Mouse (Mus musculus): ENCODE results near the gene Msantd3. TPM values are rescaled to one million over a fixed set of nuclear protein-coding genes. Genes with fewer than 3 reads are reported as not detected.
A peak's percentile ranks its signal among the peaks of the same experiment; 100 is the strongest.

The Msantd3 gene
- total RNA-seq, 4 experiments from 2014 or later, result 15.8 to 22.8 (median 19.3) TPM

DNA sequence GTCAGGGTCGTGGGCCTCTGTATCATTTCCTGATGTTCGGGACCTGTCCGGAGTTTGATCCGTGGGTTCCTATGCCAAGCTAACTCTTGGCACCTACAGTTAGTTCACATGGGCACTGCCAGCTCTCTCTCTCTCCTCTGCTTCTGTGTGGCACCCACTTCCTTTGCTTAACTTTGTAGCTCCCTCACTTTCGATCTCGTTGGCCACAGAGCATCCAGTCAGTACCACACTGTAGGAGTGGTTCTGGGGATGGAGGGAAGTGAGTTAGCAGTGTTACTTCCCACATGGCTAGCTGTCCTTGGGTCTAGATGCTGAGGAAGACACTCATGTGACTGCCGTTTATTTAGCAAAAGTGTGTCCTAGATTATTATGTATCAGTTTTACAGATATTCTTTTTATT lies 14.4 kb downstream of the Msantd3 start:
- no peak for DNase-seq (ENCODE audit: low spot score)

DNA sequence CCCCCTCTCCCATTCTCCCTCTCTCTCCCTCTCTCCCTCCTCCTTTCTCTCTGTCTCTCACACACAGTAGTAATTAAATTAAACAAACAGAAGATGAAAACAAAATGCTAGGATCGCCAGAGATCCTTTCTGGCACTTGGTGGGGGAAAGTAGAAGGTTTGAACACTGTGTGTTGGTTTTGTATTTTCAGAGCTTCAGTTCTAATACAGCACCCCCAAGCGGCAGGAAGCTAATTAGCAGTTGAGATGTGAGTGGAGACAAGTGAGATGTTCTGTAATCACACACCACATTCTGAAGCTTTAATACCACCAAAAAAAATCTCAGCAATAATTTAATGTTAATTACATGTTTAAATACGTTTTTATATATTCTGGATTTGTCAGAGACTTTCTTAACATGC lies 16.0 kb downstream of the Msantd3 start:
- peak; percentile 35 for DNase-seq (ENCODE audit: low spot score)

DNA sequence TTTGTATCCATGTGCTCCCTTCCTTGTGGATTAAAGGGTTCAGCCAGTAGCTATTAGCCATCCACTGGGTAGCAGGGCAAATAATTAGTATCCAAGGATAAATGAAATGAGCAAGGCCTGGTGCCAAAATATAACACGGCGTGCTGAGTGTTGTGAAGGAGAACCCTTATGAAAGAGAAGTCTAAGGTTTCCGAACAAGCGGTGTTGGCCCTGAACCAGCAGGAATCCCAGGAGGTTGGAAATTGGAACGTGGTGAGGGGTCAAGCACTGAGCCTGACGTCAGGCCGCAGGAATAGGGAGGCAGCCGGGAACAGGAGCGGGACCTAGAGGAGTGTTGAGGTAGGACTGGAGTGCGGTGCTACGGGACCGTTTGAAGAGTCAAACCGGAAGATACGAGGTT lies 19.9 kb downstream of the Msantd3 start:
- DNase-seq (ENCODE audit: low spot score), result no peak

DNA sequence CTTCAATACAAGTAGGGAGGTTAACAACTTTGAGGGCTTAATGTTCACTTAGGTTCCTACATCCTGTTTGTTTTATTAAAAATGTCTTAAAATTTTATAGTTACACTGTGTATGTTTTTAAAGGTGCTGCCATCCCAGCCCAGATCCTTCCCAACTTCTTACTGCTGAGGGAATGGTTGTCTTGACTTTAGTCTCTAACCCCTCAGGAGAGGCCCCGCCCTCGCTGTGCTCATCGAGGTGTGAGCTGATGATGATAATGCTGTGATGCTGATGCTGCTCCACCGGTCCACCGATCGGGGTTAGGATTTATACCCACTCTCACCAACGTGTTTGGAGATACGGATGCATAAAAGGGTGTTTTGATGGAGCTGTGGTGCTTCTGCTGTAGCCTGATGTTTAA lies 22.1 kb downstream of the Msantd3 start:
- no peak for DNase-seq (ENCODE audit: low spot score)

DNA sequence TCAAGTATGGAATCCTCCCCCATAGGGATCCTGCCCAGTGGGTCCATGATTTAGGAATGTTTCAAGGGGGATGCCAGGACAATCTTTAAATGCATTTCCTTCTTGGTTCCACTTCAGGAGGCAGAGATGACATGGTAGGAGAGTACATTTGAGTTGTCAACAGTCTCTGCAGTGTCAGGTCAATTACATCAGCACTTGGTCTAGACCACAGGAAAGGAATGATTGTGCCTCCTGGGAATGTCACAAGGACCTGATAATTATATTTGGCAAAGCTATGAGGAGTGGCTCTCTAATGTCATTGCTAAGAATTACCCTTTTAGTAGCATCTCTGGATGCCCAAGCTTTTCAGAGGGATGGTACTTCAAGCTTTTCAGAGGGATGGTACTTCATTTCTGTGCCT lies 25.2 kb downstream of the Msantd3 start:
- no peak for DNase-seq (ENCODE audit: low spot score)

DNA sequence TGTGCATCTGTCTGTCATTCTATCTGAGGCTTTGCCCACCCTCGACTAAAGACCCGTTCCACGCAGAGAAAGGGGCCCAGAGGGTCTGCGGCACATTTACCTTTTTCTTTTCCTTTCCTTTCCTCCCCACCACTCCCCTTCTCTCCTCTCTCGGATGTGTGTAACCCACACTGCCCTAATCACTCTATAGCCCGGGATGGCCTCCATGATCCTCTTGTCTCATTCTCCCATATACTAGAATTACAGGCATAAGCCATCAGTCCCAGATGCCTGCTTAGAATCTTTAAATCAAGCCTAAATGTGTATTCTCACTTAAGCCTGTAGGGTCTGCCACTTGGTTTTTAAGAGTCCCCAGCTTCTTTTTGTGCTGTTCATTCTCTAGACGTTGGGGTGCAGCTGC lies 36.6 kb downstream of the Msantd3 start:
- DNase-seq (ENCODE audit: low spot score), result no peak

DNA sequence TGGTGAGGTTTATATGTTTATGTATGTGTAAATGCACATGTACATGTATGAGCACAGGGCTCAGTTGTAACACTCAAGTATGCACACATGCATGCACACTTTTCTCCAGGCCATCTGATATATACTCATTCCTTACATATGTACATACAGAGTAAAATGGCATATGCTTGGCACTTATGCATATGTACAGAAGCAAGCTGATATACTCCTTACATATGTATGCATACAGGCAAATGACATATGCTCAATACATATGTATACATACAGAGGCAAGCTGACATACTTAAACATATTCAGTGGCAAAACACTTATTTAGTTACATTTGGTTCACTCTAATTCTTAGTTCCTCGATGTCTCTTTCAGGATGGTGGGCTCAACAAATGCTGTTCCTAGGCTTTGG lies 38.1 kb downstream of the Msantd3 start:
- DNase-seq (ENCODE audit: low spot score), result no peak

DNA sequence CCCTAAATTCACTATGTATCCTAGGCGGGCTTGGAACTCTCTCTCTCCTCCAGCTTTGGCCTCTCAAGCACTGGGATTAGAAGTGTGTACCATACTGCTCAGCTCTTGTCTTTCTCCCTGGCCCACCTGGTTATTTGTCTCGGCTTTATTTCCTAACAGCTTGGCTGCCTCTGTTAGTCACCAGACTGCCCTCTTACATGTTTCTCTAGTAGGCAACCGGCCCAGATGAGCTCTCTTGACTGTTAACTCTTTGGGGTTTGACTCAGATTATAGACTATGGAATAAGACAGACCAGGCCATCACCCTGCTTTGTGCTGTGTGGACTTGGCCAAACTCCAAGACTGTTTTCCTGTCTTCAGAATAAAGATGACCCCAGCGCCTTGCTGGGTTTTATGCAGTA lies 38.7 kb downstream of the Msantd3 start:
- peak; percentile 28 for DNase-seq (ENCODE audit: low spot score)

DNA sequence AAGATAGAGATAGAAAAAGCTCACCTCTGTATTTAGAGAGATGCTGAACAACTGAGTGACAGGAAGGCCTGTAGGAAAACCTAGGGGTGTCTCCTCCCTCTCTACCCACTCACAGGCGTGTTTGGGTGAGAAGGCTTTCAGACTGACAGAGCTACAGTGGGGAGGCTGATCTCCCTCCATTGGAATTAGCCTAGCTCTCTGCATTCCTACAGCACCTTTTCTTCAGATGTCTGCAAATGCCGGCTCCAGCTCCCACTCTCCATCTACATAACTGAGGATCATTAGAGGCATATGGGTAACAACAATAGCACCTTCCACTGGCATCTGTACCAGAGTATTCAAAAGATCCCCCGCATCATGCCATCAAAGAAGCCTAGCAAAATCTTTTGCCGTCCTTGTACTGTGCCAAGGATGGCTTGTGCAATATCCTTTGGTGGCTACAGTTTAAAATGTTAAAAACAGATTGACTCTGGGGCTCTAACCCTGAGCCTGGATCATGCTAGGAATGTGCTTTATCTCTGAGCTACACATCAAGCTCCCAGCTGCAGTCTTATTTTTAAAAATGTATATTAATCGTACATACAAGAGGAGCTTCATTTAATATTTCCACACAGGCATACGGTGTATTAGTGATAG lies 39.9 kb downstream of the Msantd3 start:
- DNase-seq (ENCODE audit: low spot score), result no peak

DNA sequence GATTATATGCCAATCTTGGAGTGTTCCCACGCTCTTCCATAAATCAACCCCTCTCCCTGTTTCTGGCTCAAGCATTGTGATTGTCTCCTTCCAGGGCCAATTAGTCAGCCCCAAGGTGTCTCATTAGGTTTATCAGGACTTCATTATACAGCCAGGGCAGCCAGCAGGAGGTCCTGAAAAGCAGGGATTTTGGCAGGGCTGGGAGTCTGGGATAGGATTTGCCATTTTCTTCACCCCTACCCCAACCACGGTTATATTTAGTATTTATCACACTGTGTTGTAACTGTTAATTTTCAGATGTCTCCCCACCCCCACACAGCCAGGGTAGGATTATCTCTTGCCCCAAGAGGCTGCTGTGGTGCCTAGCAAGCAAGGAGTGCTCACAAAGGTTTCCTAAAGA lies 41.5 kb downstream of the Msantd3 start:
- DNase-seq (ENCODE audit: low spot score), result no peak

DNA sequence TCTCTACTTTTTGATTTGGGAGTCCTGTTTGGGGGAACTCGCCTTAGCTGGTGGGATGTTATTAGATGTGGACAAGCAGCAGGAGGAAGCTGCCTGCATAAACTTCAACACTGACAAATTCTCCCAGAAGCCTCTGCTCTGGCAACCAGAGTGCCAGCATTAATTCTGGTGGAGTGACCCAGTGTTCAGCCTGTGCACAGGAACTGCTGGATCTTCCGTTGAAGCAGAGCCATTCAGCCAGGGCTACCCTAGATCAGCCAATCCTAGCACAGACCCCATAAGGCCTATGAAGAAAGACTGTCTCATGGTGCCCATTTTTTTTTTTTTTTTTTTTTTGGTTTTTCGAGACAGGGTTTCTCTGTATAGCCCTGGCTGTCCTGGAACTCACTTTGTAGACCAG lies 42.3 kb downstream of the Msantd3 start:
- DNase-seq (ENCODE audit: low spot score), result no peak

DNA sequence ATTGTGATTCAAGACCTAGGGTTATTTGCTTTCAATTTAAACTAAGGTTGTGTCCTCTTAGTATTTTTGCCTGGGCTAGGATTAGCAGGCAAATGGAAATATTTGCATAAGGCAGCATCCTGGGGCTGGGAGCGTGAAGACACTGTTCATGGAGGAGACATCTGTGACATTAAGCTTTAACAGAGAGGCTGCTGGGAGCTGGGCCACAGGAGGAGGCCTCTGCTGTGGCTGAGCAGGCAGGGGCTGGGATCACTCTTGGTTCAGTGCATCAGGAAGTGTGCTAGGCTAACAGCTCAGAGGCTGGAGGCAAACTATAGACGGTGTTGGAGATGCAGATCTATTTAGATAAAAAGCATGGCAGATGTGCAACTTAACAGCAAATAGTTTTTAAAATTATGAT lies 43.2 kb downstream of the Msantd3 start:
- no peak for DNase-seq (ENCODE audit: low spot score)

DNA sequence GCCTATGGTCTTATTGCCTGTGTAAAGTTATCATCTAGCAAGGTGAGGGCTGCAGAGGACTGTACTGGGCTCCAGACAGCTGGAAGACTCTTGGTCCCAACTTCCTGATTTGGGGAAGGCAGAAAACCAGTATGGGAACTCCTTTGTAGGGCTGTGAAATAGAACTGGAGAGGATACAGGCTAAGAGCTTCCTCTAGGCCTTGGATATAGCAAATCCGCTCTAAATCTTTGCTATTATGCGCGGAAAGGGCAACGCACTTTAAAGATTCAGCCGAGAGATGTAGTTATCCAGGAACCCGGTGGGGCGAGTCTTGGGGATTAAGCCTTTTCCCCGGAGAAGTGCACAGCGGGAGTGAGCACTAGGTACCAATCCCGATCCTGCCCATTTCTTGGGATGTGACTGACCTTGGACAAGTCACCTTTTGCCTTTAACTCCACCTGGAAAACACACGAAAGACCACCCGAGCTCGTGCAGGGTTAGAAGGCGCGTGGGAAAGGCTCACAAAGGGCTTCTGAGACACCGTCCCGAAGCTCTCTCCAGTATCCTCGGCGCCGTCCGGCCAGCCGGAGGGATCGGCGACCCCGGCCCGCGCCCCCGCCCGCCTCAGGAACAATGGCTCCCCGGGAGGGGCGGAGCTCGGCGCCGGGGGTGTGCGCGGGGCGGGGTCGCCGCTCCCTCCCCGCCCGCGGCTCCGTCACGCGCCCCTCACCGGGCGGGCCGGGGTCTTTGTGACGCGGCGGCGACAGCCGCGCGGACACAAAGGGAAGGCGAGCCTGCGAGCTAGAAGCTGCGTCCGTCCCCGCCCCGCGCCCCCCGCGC lies 44.9 kb downstream of the Msantd3 start, which contains the start of gene Tmeff1:
Tmeff1 (plus strand) TSS at position 754 of the 820 bp plus-strand sequence.
- DNase-seq (ENCODE audit: low spot score), result no peak

DNA sequence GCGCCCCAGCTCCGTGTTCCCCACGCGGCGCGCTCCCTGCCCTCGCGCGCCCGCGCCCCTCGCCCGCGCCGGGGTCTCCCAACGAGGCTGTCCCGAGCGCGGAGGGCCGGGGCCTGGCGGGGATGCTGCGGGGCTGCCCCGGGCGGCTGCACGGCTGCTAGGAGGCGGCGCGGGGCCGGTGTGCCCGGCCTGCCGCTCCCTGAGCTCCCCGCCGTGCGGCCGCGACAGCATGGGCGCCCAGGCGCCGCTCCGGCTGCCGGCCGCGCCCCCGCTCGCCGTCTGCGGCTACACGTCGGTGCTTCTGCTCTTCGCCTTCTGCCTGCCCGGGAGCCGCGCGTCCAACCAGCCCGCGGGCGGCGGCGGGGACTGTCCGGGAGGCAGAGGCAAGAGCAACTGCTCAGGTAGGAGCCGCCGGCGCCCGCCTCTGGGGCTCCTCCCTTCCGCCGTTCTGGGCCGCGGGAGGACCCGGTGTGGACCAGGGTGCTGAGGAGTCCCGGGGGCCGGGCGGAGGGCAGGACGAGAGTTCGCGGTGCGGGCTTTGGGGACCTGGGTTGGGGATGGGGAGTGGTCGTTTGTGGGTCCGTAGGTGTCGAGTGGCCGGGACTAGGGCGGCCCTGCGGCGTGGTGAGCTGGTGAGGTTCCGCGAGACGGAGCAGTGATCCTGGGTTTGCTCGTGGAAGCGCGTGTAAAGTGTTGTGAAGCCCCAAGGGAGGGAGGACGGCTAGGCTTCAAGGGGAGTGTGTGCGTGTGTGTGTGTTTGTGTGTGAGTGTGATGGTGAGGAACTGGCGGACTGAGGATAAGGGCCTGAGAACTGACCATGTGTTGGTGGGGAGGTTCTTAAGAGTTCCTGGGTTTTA lies 45.7 kb downstream of the Msantd3 start:
- DNase-seq (ENCODE audit: low spot score), result no peak

DNA sequence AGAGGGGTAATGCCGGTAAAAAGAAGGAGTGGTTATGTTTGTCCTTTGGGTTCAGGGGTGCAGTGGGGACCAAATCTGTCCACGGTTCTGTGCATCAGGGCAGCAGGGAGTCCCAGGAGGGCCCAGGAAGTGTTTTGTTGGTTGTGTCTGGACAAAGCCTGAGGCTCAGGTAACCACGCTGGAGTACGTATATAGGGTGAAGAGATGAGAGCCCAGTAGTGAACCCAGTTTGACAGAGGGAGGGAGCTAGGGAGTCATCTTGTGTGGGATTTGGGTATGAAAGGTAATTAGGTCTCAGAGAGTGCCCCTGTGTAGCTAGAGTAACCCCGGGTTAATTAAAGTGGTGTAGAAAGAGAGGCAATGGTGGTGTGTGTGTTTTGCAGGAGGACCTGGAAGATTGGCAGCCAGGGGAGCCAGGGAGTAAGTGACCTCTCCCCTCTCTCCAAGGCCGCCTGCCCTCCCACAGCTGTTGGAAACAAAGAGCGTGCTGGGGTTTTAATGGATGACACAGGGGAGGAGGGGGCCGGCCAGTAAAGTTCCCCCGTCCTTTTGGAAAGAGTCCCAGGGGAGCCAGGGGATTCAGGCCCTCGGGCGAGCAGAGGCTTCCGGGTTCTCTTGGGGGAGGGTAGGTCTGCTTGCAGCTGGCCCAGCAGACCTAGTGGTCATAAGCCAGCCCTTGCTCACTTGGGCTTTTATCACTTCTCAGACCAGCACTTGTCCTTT lies 46.5 kb downstream of the Msantd3 start:
- DNase-seq (ENCODE audit: low spot score), result no peak

DNA sequence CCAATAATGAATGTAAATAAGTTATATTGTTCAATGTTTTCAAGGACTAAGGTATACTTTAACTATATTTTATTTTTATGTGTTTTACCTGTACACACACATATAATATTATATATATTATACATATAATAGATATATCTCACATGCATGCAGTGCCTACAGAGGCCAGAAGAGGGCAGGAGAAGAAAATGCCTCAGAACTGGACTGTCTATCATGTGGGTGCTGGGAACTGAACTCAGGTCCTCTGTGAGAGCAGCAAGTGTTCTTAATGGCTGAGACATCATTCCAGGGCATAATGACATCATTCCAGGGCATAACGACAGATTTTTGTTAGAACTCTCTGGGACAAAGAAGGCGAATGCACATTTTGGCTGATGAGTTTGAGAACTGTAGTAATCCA lies 47.8 kb downstream of the Msantd3 start:
- no peak for DNase-seq (ENCODE audit: low spot score)

DNA sequence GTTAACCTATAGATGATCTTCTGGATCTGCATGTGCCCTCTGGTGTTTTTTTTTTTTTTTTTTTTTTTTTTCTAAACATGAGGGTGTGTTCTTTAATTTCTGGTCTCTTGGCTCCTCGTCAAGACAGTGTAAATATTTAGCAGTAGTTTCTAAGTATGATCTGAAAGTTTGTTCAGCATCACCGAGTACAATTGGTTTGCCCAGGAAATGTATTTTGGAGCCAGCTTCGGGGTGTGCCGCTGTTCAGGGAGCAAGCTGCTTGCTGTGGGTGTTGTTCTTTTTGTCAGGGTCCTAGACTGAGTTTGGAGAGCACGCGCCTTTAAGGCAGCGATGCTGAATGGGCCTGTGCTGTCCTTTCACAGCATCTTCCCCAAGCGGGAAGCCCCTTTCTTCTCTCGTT lies 48.8 kb downstream of the Msantd3 start:
- DNase-seq (ENCODE audit: low spot score), result no peak

DNA sequence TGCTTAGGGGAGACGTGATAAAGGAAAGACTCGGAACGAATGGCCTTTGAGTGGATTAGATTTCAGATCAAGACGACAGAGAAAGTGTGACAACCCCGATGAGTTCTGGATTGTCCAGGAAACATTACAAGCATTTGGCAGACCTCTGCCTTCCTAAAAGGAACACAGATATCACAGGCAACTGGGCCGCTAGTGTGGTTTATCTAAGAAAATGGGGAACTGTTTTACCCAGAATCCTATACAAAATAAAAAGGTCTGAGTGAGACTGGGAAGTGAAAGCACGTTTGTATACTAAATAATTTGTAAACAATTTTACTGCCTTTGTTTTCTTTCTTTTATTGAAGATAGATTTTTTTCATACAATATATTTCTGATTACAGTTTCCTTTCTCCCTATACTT lies 51.1 kb downstream of the Msantd3 start:
- no peak for DNase-seq (ENCODE audit: low spot score)

DNA sequence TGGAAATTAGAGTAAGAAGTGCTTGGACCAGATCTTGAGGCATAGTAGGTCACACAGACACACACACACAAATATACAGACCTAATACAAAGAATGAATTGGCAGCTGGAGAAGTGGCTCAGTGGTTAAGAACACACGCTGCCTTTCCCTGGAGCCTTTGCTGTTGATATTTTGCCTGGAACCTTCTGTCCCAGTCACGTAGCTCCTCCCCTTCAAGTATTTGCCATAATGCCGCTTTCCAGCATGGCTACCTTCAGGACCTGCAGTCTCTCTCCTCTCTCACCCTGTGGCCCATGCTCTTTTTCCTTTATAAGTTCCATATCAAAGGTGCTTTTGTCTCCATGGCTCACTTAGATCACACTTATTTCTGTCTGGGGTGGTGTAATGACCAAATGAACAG lies 51.7 kb downstream of the Msantd3 start:
- no peak for DNase-seq (ENCODE audit: low spot score)

DNA sequence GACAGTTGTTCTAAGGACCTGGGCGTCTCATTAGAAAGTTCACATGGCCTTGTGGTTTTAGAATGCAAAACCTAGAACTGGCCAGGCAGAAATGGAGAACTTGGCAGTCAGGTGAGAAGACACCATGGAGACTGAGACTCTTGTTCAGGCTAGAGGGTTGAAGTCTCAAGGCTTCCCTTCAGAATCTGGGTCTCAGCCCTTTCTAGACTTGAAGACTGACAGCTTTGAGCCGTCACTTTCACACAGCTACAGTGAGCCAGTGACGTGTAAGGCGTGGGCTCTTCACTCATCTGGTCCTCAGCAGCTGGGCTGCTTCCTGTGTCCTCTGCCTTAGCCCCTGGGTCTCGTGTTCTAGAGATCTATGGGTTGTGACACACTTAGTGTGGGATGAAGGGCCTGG lies 52.6 kb downstream of the Msantd3 start:
- DNase-seq (ENCODE audit: low spot score), result no peak

DNA sequence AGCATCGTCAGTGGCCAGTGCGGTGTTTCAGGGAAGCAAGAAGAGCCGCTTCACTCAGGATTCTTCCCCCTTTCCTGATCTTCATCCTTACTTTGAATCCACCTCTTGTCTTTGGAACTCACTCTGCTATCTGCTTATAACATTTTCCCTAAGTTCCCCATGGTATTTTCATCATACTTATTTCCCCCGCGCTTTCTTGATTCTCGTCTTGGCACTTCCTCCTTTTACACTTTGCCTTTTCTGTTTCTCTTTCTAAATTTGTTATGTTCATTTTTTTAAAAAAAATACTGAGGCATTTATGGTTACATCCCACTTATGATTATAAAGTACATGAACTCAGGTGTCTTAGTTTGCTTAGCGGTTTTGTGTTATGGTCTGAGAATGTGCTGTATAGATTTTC lies 53.1 kb downstream of the Msantd3 start:
- no peak for DNase-seq (ENCODE audit: low spot score)

DNA sequence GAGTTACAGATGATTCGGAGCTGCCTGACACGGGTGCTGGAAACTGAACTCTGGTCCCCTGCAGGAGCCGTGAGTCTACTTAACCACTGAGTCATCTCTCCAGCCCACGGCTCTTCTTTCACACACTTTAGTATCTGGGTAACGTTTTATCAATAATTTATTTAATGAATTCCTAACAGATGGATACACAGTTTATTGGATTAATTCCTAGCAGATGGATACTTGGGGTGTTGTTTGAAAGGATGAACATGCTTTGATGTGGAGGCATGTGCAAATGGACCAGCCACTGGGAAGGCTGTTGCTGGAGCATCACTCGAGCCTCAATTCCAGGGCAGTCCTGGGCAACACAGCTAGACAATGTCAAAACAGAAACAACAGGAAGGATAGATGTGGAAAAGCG lies 56.4 kb downstream of the Msantd3 start:
- no peak for DNase-seq (ENCODE audit: low spot score)

Data from heart, adult 8-10 months (tissue).